Mouse (Mus musculus): ENCODE data around the gene Tubg1. TPM values are rescaled to one million over a fixed set of nuclear protein-coding genes. Genes with fewer than 3 reads are reported as not detected.
"Not testable (repeated sequence)": the region's sequence is repeated elsewhere in the genome, so short reads cannot be mapped to it uniquely, and the experiment has no call there.

Tubg1 gene
- total RNA-seq, 2 experiments from 2014 or later, result 39.3 to 42.1 TPM

GRCm38 (mm10) chr11:101095314-101096024 is 24.3 kb upstream of the Tubg1 start, which contains the start of gene Psmc3ip:
TSS of gene Psmc3ip (minus strand) at chr11:101095436.
- DNase-seq (ENCODE audit: low spot score in 2 of 2), result peak; percentile 80 to 92

GRCm38 (mm10) chr11:101098231-101098630 is 21.5 kb upstream of the Tubg1 start:
- no peak for DNase-seq (ENCODE audit: low spot score in 2 of 2)

- DNase-seq (ENCODE audit: low spot score in 2 of 2), result no peak
These were observed 16.7 kb upstream of the Tubg1 start for GRCm38 (mm10) chr11:101103011-101103410.

DNA sequence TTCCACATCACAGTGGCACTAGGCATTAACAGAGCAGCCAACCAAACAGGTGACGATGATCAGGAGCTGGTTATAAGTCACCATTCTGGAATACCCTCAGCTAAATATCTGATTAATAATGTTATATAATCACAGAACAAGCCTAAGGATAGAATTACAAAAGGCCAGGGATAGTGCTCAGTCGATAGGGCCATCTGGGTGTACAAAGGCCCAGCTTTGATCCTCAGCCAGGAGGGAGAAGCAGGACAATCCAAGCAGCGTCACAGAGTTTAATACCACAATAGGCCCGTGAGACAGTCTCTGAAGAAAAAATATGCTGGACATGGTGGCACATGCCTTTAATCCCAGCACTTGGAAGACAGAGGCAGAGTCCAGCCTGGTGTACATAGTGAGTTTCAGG is 10.4 kb upstream of the Tubg1 start:
- DNase-seq (ENCODE audit: low spot score in 2 of 2), result no peak

- no peak for DNase-seq (ENCODE audit: low spot score in 2 of 2)
These were observed 9.0 kb upstream of the Tubg1 start for GRCm38 (mm10) chr11:101110708-101111107.

DNA sequence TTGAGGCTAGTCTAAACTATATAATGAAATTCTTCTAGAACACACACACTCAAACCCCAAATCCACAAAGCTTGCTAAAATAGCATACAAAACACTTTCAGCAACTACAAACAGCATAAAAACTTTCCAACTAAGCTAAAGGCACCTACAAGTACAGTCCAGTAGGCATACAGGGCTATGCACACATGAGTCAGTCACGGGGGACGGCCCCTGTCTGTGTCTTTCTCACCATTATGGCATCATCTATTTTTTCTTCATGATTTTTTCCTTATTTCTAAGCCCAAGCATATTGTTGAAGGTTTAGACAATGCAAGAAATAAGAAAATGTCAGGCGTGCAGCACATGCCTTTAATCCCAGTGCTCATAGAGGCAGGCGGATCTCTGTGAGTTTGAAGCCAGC is 8.6 kb upstream of the Tubg1 start:
- DNase-seq (ENCODE audit: low spot score in 2 of 2), result no peak

GRCm38 (mm10) chr11:101112186-101112585 is 7.6 kb upstream of the Tubg1 start:
- DNase-seq (ENCODE audit: low spot score in 2 of 2), result no peak

DNA sequence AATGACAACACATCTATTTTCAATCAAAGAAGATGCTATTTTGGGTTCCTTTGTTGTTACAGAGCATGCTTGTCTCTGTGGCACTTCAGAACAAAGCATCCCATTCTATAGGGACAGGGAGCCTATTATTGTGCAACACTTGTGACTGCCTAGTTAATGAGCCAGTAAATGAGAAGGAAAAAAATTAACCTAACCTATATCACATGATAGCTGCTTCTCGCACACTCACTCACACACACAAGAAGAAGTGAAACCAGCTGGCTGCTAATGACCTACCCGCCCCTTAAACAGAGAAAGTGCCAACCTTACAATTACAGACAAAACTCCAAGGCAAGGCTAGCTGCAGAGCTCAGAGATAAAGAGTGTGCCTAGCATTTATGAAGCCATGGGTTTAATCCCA is 4.2 kb upstream of the Tubg1 start:
- DNase-seq (ENCODE audit: low spot score in 2 of 2), result no peak

GRCm38 (mm10) chr11:101118105-101118504 is 1.6 kb upstream of the Tubg1 start:
- no peak for DNase-seq (ENCODE audit: low spot score in 2 of 2)

GRCm38 (mm10) chr11:101119131-101119760 is 492 bp upstream of the Tubg1 start:
- peak in 1 of 2 experiments; percentile 30 for DNase-seq (ENCODE audit: low spot score in 2 of 2)

DNA sequence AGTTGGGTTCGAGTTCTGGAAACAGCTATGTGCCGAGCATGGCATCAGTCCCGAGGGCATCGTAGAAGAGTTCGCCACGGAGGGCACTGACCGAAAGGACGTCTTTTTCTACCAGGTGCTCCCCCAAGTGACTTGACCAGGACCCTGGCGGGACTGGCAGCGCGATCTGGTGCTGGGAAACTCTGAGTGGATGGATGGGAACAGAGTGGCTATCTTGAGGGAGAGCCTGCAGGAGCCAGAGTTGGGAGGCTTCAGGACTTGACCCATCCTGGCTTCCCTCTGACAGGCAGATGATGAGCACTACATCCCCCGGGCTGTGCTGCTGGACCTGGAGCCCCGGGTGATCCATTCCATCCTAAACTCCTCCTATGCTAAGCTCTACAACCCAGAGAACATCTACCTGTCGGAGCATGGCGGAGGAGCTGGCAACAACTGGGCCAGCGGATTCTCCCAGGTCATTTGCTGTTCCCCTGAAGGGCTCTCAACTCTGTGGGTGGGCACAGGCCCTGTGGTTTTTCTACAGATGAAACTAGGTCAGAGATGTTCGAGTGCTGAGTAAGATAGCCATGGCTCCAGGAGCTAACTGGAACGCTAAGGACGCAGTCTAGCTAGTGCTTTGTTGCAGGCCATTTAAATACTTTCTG is 929 bp downstream of the Tubg1 start:
- DNase-seq (ENCODE audit: low spot score in 2 of 2), result no peak

DNA sequence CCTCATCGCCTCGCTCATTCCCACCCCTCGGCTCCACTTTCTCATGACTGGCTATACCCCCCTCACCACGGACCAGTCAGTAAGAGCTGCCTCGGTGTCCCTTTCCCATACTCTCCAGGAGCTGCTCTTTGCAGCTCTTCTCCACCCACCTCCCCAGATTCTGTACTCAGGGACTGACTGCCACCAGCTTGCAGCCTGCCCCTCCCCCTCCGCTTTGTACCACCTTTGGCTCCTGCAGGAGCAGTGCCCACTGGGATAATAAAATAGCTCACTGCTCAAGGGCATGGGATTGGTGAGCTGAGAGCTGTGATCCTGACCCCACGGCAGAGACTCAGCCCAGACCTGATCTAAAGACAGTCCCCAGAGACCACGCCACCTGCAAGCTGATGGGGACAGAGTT is 4.8 kb downstream of the Tubg1 start:
- not testable (repeated sequence) for DNase-seq (ENCODE audit: low spot score in 2 of 2)

- DNase-seq (ENCODE audit: low spot score in 2 of 2), result not testable (repeated sequence)
These were observed 5.3 kb downstream of the Tubg1 start for GRCm38 (mm10) chr11:101125008-101125407.

DNA sequence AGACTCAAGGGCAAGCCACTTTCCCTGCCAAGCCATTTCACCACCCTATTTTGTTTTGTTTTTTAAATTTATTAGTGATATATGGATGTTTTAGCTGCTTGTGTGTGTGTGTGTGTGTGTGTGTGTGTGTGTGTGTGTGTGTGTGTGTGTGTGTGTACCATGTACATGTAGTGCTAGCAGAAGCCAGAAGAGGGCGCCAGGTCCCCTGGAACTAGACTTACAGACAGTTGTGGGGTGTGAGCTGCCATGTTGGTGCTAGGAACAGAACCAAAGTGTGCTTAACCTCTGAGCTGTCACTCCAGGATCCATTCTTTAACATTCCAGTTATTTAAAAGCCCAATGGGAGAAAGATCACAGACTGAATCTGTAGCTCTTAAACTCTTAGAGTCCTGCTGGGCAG is 7.3 kb downstream of the Tubg1 start:
- DNase-seq (ENCODE audit: low spot score in 2 of 2), result no peak

GRCm38 (mm10) chr11:101128996-101129577 is 9.3 kb downstream of the Tubg1 start:
- DNase-seq (ENCODE audit: low spot score in 2 of 2), result no peak

- DNase-seq (ENCODE audit: low spot score in 2 of 2), result peak; percentile 27 to 39
These were observed 10.5 kb downstream of the Tubg1 start for GRCm38 (mm10) chr11:101130056-101130756.

GRCm38 (mm10) chr11:101131187-101131586 is 11.4 kb downstream of the Tubg1 start:
- no peak for DNase-seq (ENCODE audit: low spot score in 2 of 2)

- DNase-seq (ENCODE audit: low spot score in 2 of 2), result peak in 1 of 2 experiments; percentile 45
These were observed 12.0 kb downstream of the Tubg1 start for GRCm38 (mm10) chr11:101131701-101132100.

- DNase-seq (ENCODE audit: low spot score in 2 of 2), result no peak
These were observed 13.3 kb downstream of the Tubg1 start for GRCm38 (mm10) chr11:101133037-101133436.

DNA sequence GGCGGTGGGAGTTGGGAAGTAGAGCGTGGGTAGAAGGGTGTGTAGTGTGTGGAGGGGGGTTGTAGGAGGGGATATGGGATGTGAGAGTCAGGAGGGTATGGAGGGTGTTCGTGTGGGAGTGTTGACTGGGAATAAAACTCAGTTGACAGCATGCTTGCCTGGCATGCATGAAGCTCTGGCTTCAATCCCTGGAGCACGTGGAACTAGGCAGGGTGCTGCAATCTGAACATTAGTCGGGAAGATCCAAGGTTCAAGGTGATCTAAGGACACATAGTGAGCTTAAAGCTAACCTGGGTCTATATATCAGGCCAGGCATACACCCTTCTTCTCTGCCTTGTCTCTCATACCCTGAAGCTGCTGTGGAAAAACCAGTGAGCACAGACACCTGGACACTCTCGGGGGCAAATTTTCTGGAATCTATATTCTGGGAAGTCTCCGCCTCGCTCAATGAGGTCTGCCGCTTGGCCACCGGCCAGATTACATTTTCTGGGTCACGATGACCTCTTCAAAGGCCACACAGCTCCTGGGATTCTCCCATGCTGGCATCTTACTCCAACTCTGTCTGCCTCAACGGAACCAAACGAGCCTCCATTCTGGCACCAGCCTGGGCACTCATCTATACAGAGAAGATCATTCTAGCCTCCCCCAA is 14.6 kb downstream of the Tubg1 start:
- no peak for DNase-seq (ENCODE audit: low spot score in 2 of 2)

GRCm38 (mm10) chr11:101137000-101137399 is 17.3 kb downstream of the Tubg1 start:
- no peak for DNase-seq (ENCODE audit: low spot score in 2 of 2)
